ENCODE assay signal across 19 mouse cellular contexts in the genomic region with DNA sequence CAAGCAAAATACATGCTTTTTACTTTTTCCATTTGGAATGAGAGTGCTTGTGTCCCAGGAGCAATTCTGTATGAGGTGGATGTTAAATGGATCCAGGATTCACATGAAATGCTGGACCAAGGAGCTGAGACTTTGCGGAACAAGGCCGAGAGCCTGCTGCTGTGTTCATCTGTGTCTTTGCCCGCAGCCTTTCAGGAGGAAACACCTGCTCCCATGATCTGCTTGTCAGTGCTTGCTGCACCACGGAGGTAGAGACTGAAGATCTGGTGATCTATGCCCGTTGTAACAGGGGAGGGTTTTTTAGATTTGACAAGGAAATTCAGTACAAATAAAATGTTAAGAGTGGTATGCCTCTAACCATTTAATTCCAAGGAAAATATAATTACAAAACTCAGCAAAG. TPM values are rescaled to one million over a fixed set of nuclear protein-coding genes. Genes with fewer than 3 reads are reported as not detected.
DNase-seq lines count a peak whose midpoint lies in the region; ATAC-seq and TF ChIP-seq lines count a peak whose summit lies in the region.
"Had no signal": no experiment of that assay in that cellular context is flagged by ENCODE, and none has a peak within 500 bp of the region (broad histone marks: within the 10 kb centered on the region; RNA-seq: fewer than 3 reads in every experiment).

No protein-coding gene starts in this region.

- peak overlapping the region; percentile 5; the same call in 1 of the 2 replicates for H3K27ac ChIP-seq in cortical plate, adult 2 months (ENCODE audit: insufficient read depth, low read length)
- no peak overlapping the region for H3K27ac ChIP-seq in liver, embryonic 12.5 days
- H3K27ac ChIP-seq: heart, embryonic 10.5 days; hindbrain, embryonic 14.5 days had no signal

- no peaks in the 10 kb centered on the region for H3K9me3 ChIP-seq in liver, embryonic 12.5 days (replicated peaks)
- H3K9me3 ChIP-seq: embryonic facial prominence, embryonic 12.5 days; forebrain, embryonic 15.5 days; heart, embryonic 10.5 days had no signal

- peak; percentile 34 for DNase-seq in thymus, postnatal 0 days (ENCODE audit: low spot score)
- no peak for DNase-seq in thymus, adult 18-20 months
- DNase-seq in thymus, postnatal 25 days: peak; percentile 12
- DNase-seq in adrenal gland, adult 8-10 months: no peak
- DNase-seq: adrenal gland, adult 2 months; adrenal gland, postnatal 36 days; cerebellum, adult 18-20 months; cerebellum, adult 9-11 months; cerebellum, postnatal 36 days; gastrocnemius, postnatal 36 days; heart, adult 18-20 months; heart, postnatal 10 days; heart, postnatal 4 days had no signal

- H3K4me1 ChIP-seq in cortical plate, adult 2 months (ENCODE audit: control insufficient read depth, insufficient read depth, low read length): no peaks in the 10 kb centered on the region
- H3K4me1 ChIP-seq in liver, embryonic 12.5 days: no peaks in the 10 kb centered on the region
- H3K4me1 ChIP-seq: embryonic facial prominence, embryonic 12.5 days had no signal

- no peak for ATAC-seq in liver, embryonic 12.5 days
- ATAC-seq: forebrain, embryonic 15.5 days had no signal

- no peak for TF ChIP-seq CTCF in cortical plate, adult 2 months (IDR thresholded peaks at IDR 0.05; ENCODE audit: extremely low read depth, insufficient read depth, low read length)

- no peak overlapping the region for H3K4me3 ChIP-seq in cortical plate, adult 2 months (ENCODE audit: insufficient read depth, low read length)
- no peak overlapping the region for H3K4me3 ChIP-seq in liver, embryonic 12.5 days
- H3K4me3 ChIP-seq: embryonic facial prominence, embryonic 12.5 days; forebrain, embryonic 15.5 days; heart, embryonic 10.5 days had no signal

- no peaks in the 10 kb centered on the region for H3K36me3 ChIP-seq in liver, embryonic 12.5 days
- H3K36me3 ChIP-seq: embryonic facial prominence, embryonic 12.5 days; forebrain, embryonic 15.5 days; heart, embryonic 10.5 days had no signal

- no peak overlapping the region for H3K9ac ChIP-seq in liver, embryonic 12.5 days
- H3K9ac ChIP-seq: embryonic facial prominence, embryonic 12.5 days; forebrain, embryonic 15.5 days; hindbrain, embryonic 14.5 days had no signal

- H3K27me3 ChIP-seq in liver, embryonic 12.5 days (replicated peaks): no peaks in the 10 kb centered on the region
- H3K27me3 ChIP-seq: embryonic facial prominence, embryonic 12.5 days; forebrain, embryonic 15.5 days had no signal

- no peak for TF ChIP-seq POLR2A in cortical plate, adult 2 months (IDR thresholded peaks at IDR 0.05; ENCODE audit: extremely low read depth, insufficient read depth, low read length)

- no peak overlapping the region for H3K4me2 ChIP-seq in liver, embryonic 12.5 days
- H3K4me2 ChIP-seq: embryonic facial prominence, embryonic 12.5 days; forebrain, embryonic 15.5 days; hindbrain, embryonic 14.5 days had no signal

- WGBS in liver, embryonic 12.5 days (ENCODE audit: insufficient replicate concordance): 62% methylated on average over 5 of the region's 5 CpGs

RNA-seq across cellular contexts. Expression of a gene that starts 39.1 kb away (rescaled TPM):
- 2.4 and 2.5 TPM in 2 replicates for polyA plus RNA-seq in thymus, postnatal 0 days (2015; fragmentation: Nextera tagmentation; extraction: Ambion mirVana)
- 3.9 and 4.0 TPM in 2 replicates for polyA plus RNA-seq in cortical plate, adult 2 months (2012; rRNA removed)
- 2.6 and 2.9 TPM in 2 replicates for polyA plus RNA-seq in liver, embryonic 12.5 days (2016; fragmentation: Nextera tagmentation; extraction: Ambion mirVana)
- 10 to 100 TPM; 32.8 to 65.1 (median 51.7) TPM for total RNA-seq in adrenal gland, adult 8-10 months (2022)

Comparison
In these comparisons a context has a peak if more than half of its experiments do, and no peak if none do; other contexts are left out.
1. DNase-seq: peak in thymus, postnatal 0 days (single experiment) and thymus, postnatal 25 days (single experiment); none in thymus, adult 18-20 months (0 of 2) and adrenal gland, adult 8-10 months (single experiment).